Mouse (Mus musculus) hindbrain, embryonic 15.5 days (tissue): ENCODE measurements around the gene Myh7b. TPM values are rescaled to one million over a fixed set of nuclear protein-coding genes. Genes with fewer than 3 reads are reported as not detected.

Experiments
- ATAC-seq: fragments of 200-750 bp; cut with Nextera tagmentation; 2 replicates; pipeline ENCODE4 v1.8.0; 2017; ENCODE audit warnings: low read depth, moderate number of reproducible peaks, moderate TSS enrichment; ENCODE audit not compliant: low FRiP score
- H3K27ac ChIP-seq: fragments of 300-500 bp; sonication (generic); replicated peaks from 2 replicates; pipeline ENCODE4 v1.5.1; 2015; ENCODE audit warnings: mild to moderate bottlenecking, inconsistent platforms
- H3K27me3 ChIP-seq: fragments of 300-500 bp; sonication (generic); 2 replicates; pipeline ENCODE4 v1.6.1; 2015; ENCODE audit warnings: control low read depth, inconsistent platforms
- H3K36me3 ChIP-seq: fragments of 300-500 bp; sonication (generic); 2 replicates; pipeline ENCODE4 v1.6.1; 2015; ENCODE audit warnings: control low read depth, inconsistent platforms
- H3K4me1 ChIP-seq: fragments of 300-500 bp; sonication (generic); replicated peaks from 2 replicates; pipeline ENCODE4 v1.6.1; 2015; ENCODE audit warnings: control low read depth, inconsistent platforms
- H3K4me2 ChIP-seq: fragments of 300-500 bp; sonication (generic); 2 replicates; pipeline ENCODE4 v1.6.1; 2015; ENCODE audit warnings: moderate library complexity, mild to moderate bottlenecking, inconsistent platforms
- H3K4me3 ChIP-seq: fragments of 300-500 bp; sonication (generic); 2 replicates; pipeline ENCODE4 v1.5.1; 2015; ENCODE audit warnings: mild to moderate bottlenecking, inconsistent platforms
- H3K9ac ChIP-seq: fragments of 300-500 bp; sonication (generic); 2 replicates; pipeline ENCODE4 v1.6.1; 2015; ENCODE audit warnings: inconsistent platforms
- H3K9me3 ChIP-seq: fragments of 300-500 bp; sonication (generic); 2 replicates; pipeline ENCODE4 v1.6.1; 2016; ENCODE audit warnings: control low read depth, inconsistent platforms
- WGBS: fragments of 180-500 bp; shearing (Covaris S2); methylation state at CpG from one replicate; pipeline ENCODE4 v1.1.7; 2015; 5-methylcytosine and 5-hydroxymethylcytosine counted together
- polyA plus RNA-seq: library from polyadenylated mRNA; unstranded; fragments of >200 nt; fragmentation: Nextera tagmentation; extraction: Ambion mirVana; gene quantifications from 2 replicates; pipeline ENCODE4 v1.2.1, GENCODE M21; 2015

The Myh7b gene
- polyA plus RNA-seq, 1 experiment from 2014 or later = 1.4 TPM

GRCm38 (mm10) chr2:155640656-155641055, 29.6 kb downstream of the Myh7b start:
- Histone ChIP-seq H3K9me3 (no peaks in the 10 kb centered on the region), H3K36me3 (peaks cover 88% of the 10 kb centered on the region), H3K4me3 (no peak overlapping the region), H3K27me3 (no peaks in the 10 kb centered on the region), H3K4me1 (peaks cover 10% of the 10 kb centered on the region; the same call in 1 of the 2 replicates), H3K4me2 (no peak overlapping the region), H3K9ac (no peak overlapping the region), H3K27ac (peak overlapping the region; percentile 67)
- 0 out of 2 replicates have a peak, but pooled peaks have one; percentile 14 for ATAC-seq
- 51% methylated on average over 6 of the region's 6 CpGs for WGBS

- peak overlapping the region; percentile 67; the same call in 1 of the 2 replicates for H3K27ac ChIP-seq
- ATAC-seq = 0 out of 2 replicates have a peak, but pooled peaks have one; percentile 32
- no peak overlapping the region for H3K9ac ChIP-seq
- H3K36me3 ChIP-seq = peaks cover 82% of the 10 kb centered on the region
- no peak overlapping the region for H3K4me3 ChIP-seq
- peaks cover 10% of the 10 kb centered on the region; the same call in 1 of the 2 replicates for H3K4me1 ChIP-seq
- H3K9me3 ChIP-seq = no peaks in the 10 kb centered on the region
- no peaks in the 10 kb centered on the region for H3K27me3 ChIP-seq
- 64% methylated on average over 18 of the region's 18 CpGs for WGBS
- H3K4me2 ChIP-seq = no peak overlapping the region
These were observed 30.8 kb downstream of the Myh7b start for GRCm38 (mm10) chr2:155641540-155642472.

GRCm38 (mm10) chr2:155645746-155646145, 34.7 kb downstream of the Myh7b start:
- no peak overlapping the region for H3K27ac ChIP-seq
- H3K4me1 ChIP-seq = peaks cover 5% of the 10 kb centered on the region; the same call in 1 of the 2 replicates
- H3K27me3 ChIP-seq = no peaks in the 10 kb centered on the region
- no peak overlapping the region for H3K4me2 ChIP-seq
- WGBS = 85% methylated on average over 7 of the region's 7 CpGs
- no peak overlapping the region for H3K9ac ChIP-seq
- no peaks in the 10 kb centered on the region for H3K9me3 ChIP-seq
- H3K36me3 ChIP-seq = peaks cover 71% of the 10 kb centered on the region
- no peak for ATAC-seq
- H3K4me3 ChIP-seq = no peak overlapping the region

- no peak for ATAC-seq
- WGBS = 96% methylated on average over 5 of the region's 5 CpGs
- H3K27ac ChIP-seq = no peak overlapping the region
- H3K9me3 ChIP-seq = no peaks in the 10 kb centered on the region
- no peak overlapping the region for H3K9ac ChIP-seq
- H3K4me2 ChIP-seq = no peak overlapping the region
- H3K4me1 ChIP-seq = no peaks in the 10 kb centered on the region
- no peaks in the 10 kb centered on the region for H3K27me3 ChIP-seq
- no peak overlapping the region for H3K4me3 ChIP-seq
- peaks cover 81% of the 10 kb centered on the region for H3K36me3 ChIP-seq
These were observed 41.6 kb downstream of the Myh7b start for GRCm38 (mm10) chr2:155652618-155653017.

DNA sequence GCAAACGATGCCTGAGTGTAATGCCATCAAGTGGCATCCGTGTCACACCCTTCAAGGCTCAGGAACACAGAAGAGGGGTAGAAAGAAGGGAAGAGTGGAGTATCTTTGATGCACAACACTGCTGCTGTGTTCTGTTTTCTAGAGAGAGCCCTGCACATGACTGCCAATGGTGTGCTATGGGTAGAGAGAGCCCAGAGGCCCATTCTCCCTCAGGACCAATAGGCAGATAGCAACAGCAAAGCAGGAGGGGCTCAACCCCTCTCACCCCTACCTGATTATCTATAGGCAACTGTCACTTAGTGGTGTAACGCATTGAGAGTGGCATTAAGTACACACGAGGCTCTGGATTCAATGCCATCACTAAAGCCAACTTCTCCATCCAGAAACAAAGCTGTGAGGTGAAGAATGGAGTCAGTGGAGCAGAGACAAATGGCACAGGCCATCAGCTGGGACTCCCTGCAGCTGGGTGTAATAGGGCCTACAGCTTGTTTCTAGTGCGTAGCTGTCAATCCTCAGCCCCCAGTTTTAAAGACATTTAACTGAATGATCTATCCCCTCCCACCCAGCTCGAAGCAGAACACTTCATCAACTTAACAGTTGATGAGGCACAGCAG, 44.9 kb downstream of the Myh7b start:
- H3K27ac ChIP-seq = no peak overlapping the region
- WGBS = 39% methylated on average over 6 of the region's 6 CpGs
- H3K36me3 ChIP-seq = peaks cover 75% of the 10 kb centered on the region
- H3K9ac ChIP-seq = no peak overlapping the region
- H3K4me3 ChIP-seq = no peak overlapping the region
- H3K4me2 ChIP-seq = no peak overlapping the region
- no peak for ATAC-seq
- H3K27me3 ChIP-seq = no peaks in the 10 kb centered on the region
- no peaks in the 10 kb centered on the region for H3K9me3 ChIP-seq
- H3K4me1 ChIP-seq = no peaks in the 10 kb centered on the region

- WGBS = 84% methylated on average over 5 of the region's 5 CpGs
- no peak overlapping the region for H3K9ac ChIP-seq
- H3K4me2 ChIP-seq = no peak overlapping the region
- H3K4me3 ChIP-seq = no peak overlapping the region
- no peaks in the 10 kb centered on the region for H3K27me3 ChIP-seq
- H3K4me1 ChIP-seq = no peaks in the 10 kb centered on the region
- no peaks in the 10 kb centered on the region for H3K9me3 ChIP-seq
- peaks cover 68% of the 10 kb centered on the region for H3K36me3 ChIP-seq
- no peak for ATAC-seq
- no peak overlapping the region for H3K27ac ChIP-seq
These were observed 51.4 kb downstream of the Myh7b start for GRCm38 (mm10) chr2:155662390-155662789.

DNA sequence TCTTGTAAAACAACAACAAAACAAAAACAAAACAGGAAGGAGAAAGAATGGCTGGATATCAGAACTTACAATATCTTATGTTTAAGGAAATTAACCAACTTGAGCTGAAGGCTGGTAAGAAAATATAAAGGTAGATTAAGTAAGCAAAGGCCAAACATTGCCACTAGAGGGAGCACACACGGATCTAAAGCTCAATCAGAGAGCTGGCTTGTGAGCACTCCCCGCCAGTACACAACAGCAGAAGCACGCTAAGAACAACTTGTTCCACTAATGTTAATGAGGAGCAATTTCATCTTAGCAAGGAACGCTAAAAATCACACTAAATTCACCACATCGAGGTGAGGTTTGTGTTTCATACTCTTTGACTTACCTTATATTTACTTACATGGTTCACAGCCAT, 52.1 kb downstream of the Myh7b start:
- Histone ChIP-seq H3K4me1 (no peaks in the 10 kb centered on the region), H3K27me3 (no peaks in the 10 kb centered on the region), H3K9me3 (no peaks in the 10 kb centered on the region), H3K9ac (no peak overlapping the region), H3K36me3 (peaks cover 67% of the 10 kb centered on the region), H3K4me3 (no peak overlapping the region), H3K4me2 (no peak overlapping the region), H3K27ac (no peak overlapping the region)
- ATAC-seq = no peak
- WGBS = 22% methylated on average over 5 of the region's 5 CpGs

DNA sequence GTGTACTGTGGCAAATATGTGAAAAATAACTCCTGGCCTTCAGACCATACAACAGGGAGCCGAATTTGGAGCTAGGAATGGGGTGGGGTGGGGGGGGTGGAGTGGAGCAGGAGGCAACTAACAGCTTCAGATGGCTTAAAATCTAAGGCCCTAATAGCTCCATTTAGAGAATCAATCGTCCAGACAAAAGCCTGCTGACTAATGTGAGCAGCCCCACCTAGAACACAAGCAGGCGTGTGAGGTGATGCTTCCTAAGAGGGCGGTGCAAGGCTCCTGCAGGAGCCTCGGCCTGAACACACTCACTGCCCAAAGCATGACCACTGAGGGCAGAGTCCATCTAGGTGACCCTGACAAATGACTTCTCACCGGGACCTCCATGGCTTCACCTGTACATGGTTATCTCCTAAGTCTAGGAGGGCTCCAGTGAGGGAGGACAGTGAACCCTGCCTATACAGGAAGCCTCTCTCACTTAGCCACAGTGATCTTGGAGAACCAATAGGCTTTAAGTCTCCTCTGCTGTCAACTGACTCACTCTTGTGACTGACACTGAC, 53.0 kb downstream of the Myh7b start:
- Histone ChIP-seq H3K36me3 (peaks cover 68% of the 10 kb centered on the region), H3K9me3 (no peaks in the 10 kb centered on the region), H3K9ac (no peak overlapping the region), H3K27me3 (no peaks in the 10 kb centered on the region), H3K4me2 (no peak overlapping the region), H3K4me1 (no peaks in the 10 kb centered on the region), H3K4me3 (no peak overlapping the region), H3K27ac (no peak overlapping the region)
- ATAC-seq = no peak
- WGBS = 86% methylated on average over 6 of the region's 6 CpGs

GRCm38 (mm10) chr2:155667881-155668280, 56.9 kb downstream of the Myh7b start:
- Histone ChIP-seq H3K4me3 (no peak overlapping the region), H3K27ac (no peak overlapping the region), H3K9ac (no peak overlapping the region), H3K9me3 (no peaks in the 10 kb centered on the region), H3K4me2 (no peak overlapping the region), H3K4me1 (no peaks in the 10 kb centered on the region), H3K27me3 (no peaks in the 10 kb centered on the region), H3K36me3 (peaks cover 69% of the 10 kb centered on the region)
- ATAC-seq = no peak
- WGBS = 96% methylated on average over 8 of the region's 8 CpGs

DNA sequence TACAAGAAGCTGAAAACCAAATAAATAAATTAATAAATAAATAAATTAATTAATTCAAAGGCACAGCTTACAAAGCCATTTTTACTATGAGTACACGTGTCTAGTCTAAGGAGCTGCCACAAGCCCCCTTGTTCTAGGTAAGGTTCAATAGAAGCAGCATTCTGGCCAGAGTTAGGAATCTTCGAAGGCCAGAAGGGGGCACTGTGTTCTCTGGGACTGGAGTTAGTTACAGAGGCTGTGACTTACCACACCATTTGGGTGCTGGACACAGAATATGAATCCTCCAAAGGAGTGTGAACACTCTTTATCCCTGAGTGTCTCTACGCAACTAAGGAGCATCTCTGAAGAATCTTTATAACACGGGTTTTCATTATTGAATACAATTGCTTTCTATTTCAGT, 57.4 kb downstream of the Myh7b start:
- Histone ChIP-seq H3K9ac (no peak overlapping the region), H3K4me1 (no peaks in the 10 kb centered on the region), H3K9me3 (no peaks in the 10 kb centered on the region), H3K4me2 (no peak overlapping the region), H3K27ac (no peak overlapping the region), H3K36me3 (peaks cover 63% of the 10 kb centered on the region), H3K4me3 (no peak overlapping the region), H3K27me3 (no peaks in the 10 kb centered on the region)
- WGBS = 88% methylated on average over 4 of the region's 4 CpGs
- ATAC-seq = no peak

GRCm38 (mm10) chr2:155671236-155671635, 60.2 kb downstream of the Myh7b start:
- Histone ChIP-seq H3K27me3 (no peaks in the 10 kb centered on the region), H3K4me1 (no peaks in the 10 kb centered on the region), H3K36me3 (peaks cover 40% of the 10 kb centered on the region), H3K4me3 (no peak overlapping the region), H3K9ac (no peak overlapping the region), H3K27ac (no peak overlapping the region), H3K9me3 (no peaks in the 10 kb centered on the region), H3K4me2 (no peak overlapping the region)
- 71% methylated on average over 4 of the region's 4 CpGs for WGBS
- ATAC-seq = no peak

DNA sequence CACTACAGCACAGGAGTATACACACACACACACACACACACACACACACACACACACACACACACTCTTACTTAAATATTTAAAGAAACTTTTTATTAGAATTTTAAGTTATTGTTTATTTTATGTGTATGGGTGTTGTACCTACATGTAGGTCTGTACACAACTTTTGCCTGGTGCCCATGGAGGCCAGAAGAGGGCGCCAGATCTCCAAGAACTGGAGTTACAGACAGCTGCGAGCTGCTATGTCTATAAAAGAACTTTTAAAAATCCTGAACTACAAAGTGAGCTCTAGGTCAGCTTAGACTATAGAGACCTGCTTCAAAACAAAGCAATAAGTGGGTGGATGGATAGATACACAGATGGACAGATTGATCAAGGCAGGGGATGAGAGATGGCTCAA, 62.5 kb downstream of the Myh7b start:
- no peak overlapping the region for H3K4me3 ChIP-seq
- no peak overlapping the region for H3K9ac ChIP-seq
- no peaks in the 10 kb centered on the region for H3K27me3 ChIP-seq
- no peak overlapping the region for H3K27ac ChIP-seq
- ATAC-seq = no peak
- no peaks in the 10 kb centered on the region for H3K9me3 ChIP-seq
- 26% methylated on average over 2 of the region's 2 CpGs for WGBS
- no peaks in the 10 kb centered on the region for H3K4me1 ChIP-seq
- peaks cover 27% of the 10 kb centered on the region for H3K36me3 ChIP-seq
- H3K4me2 ChIP-seq = no peak overlapping the region
